Mouse (Mus musculus): ENCODE results near the gene Rftn1.

GRCm38 (mm10) chr17:50170935-50171545 lies 19.4 kb downstream of the Rftn1 start:
- no peak for TF ChIP-seq MAFK (IDR thresholded peaks at IDR 0.05; ENCODE audit: insufficient read depth, low read depth, low read length)
- no peak for TF ChIP-seq ZNF384 (IDR thresholded peaks at IDR 0.05; ENCODE audit: low read depth, low read length)
